Mouse (Mus musculus) adrenal gland, adult 8-10 months (tissue): ENCODE results near the gene A930009A15Rik. TPM values are rescaled to one million over a fixed set of nuclear protein-coding genes. Genes with fewer than 3 reads are reported as not detected.

Experiments
- DNase-seq: peaks from one replicate; pipeline ENCODE4 v3.0.0; 2022
- total RNA-seq, 4 experiments: library from RNA; stranded (reverse); gene quantifications; 2 replicates each; pipeline ENCODE4 v1.2.4; 2022

A930009A15Rik gene
- total RNA-seq, 4 experiments from 2014 or later, result not detected

- no peak for DNase-seq
These were observed 12.2 kb downstream of the A930009A15Rik start for GRCm38 (mm10) chr10:115581971-115582370.

- no peak for DNase-seq
These were observed 13.3 kb downstream of the A930009A15Rik start for GRCm38 (mm10) chr10:115583071-115583470.

- no peak for DNase-seq
These were observed 14.9 kb downstream of the A930009A15Rik start for GRCm38 (mm10) chr10:115584656-115585055.

GRCm38 (mm10) chr10:115585491-115586245 lies 15.9 kb downstream of the A930009A15Rik start:
- no peak for DNase-seq

GRCm38 (mm10) chr10:115586246-115587231 lies 16.8 kb downstream of the A930009A15Rik start:
- DNase-seq, result no peak

- DNase-seq, result peak; percentile 27
These were observed 17.6 kb downstream of the A930009A15Rik start, which contains the start of gene Lgr5 for GRCm38 (mm10) chr10:115587301-115587969. TSS of gene Lgr5 (minus strand) at chr10:115587780.

GRCm38 (mm10) chr10:115587979-115588378 lies 18.2 kb downstream of the A930009A15Rik start:
- no peak for DNase-seq

- no peak for DNase-seq
These were observed 23.4 kb downstream of the A930009A15Rik start for GRCm38 (mm10) chr10:115593221-115593620.

GRCm38 (mm10) chr10:115593651-115594050 lies 23.9 kb downstream of the A930009A15Rik start:
- no peak for DNase-seq

GRCm38 (mm10) chr10:115595748-115596147 lies 26.0 kb downstream of the A930009A15Rik start:
- no peak for DNase-seq

GRCm38 (mm10) chr10:115617456-115618287 lies 47.9 kb downstream of the A930009A15Rik start:
- no peak for DNase-seq

- DNase-seq, result no peak
These were observed 48.6 kb downstream of the A930009A15Rik start for GRCm38 (mm10) chr10:115618288-115618856.

- no peak for DNase-seq
These were observed 53.7 kb downstream of the A930009A15Rik start for GRCm38 (mm10) chr10:115623481-115623880.

GRCm38 (mm10) chr10:115623956-115624671 lies 54.3 kb downstream of the A930009A15Rik start:
- DNase-seq, result no peak

- no peak for DNase-seq
These were observed 55.2 kb downstream of the A930009A15Rik start for GRCm38 (mm10) chr10:115624957-115625356.

GRCm38 (mm10) chr10:115626678-115627077 lies 56.9 kb downstream of the A930009A15Rik start:
- DNase-seq, result no peak
